Mouse (Mus musculus): Measurements from ENCODE around the gene Heatr6. TPM values are rescaled to one million over a fixed set of nuclear protein-coding genes. Genes with fewer than 3 reads are reported as not detected.

Heatr6 gene
- polyA plus RNA-seq, 1 experiment, result 17.5 TPM

DNA sequence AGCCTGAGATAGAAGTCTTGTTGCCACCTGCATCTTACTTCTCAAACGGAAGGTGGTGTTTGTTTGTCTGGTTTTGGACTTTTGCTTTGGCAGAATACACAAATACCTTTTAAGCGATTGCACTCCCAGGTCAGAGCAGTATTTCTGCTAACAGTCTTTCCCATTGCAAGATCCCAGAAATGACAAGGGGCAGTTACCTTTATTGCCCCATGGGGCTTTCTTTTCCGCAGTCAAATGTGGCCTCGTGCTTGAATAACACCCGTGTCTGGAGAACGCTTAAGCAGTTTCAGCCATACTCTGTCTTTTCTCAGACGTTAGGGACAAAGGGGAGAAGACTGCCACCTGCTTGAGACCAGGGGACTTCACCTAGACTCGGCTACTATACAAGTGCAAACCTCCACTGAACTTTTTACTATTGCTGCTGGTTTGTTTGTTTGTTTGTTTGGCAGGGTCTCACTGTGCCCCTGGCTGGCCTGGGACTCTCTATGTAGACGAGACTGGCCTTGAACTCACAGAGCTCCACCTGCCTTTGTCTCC lies 65.2 kb downstream of the Heatr6 start:
- H3K4me3 ChIP-seq (ENCODE audit: insufficient read depth, low read length), result no peak overlapping the region
- H3K4me1 ChIP-seq (ENCODE audit: control insufficient read depth, insufficient read depth, low read length), result no peaks in the 10 kb centered on the region
- no peak for TF ChIP-seq CTCF (IDR thresholded peaks at IDR 0.05; ENCODE audit: low read depth, low read length)
- TF ChIP-seq POLR2A (IDR thresholded peaks at IDR 0.05; ENCODE audit: borderline replicate concordance, low read depth, low read length), result no peak
- H3K27ac ChIP-seq (ENCODE audit: insufficient read depth, low read depth, low read length), result no peak overlapping the region

DNA sequence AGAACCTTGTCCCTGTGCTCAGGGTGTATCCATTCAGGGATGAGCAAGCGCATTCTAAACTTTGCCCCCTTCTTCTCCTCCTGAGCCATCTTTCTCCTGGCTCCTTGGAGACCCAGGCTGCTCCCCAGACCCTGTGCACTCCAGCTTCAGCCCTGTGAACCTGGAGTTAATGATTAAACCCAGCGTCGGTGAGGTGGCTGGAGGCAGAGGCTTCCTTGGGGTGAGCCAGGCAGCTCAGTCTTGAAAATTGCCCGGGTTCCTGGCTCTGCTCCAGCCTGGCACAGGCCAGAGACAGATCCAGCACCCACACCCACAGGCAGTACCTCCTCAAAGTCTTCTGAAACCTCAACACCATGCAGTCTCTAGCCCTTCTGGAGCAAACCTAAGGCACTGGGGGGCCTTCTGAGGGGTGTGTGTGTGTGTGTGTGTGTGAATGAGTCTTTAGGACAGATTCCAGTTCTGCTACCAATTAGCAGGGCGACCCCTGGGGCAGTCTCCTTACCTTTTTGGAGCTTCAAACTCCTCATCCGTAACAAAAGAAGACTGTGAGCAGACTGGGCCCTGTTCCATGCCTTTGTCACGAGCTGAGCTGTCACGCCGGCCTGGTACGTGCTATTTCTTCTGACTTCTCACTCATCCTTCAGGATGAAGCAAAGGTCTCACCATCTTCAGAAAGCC lies 66.4 kb downstream of the Heatr6 start:
- Histone ChIP-seq H3K4me3 (ENCODE audit: insufficient read depth, low read length) (no peak overlapping the region), H3K27ac (ENCODE audit: insufficient read depth, low read depth, low read length) (no peak overlapping the region), H3K4me1 (ENCODE audit: control insufficient read depth, insufficient read depth, low read length) (no peaks in the 10 kb centered on the region)
- TF ChIP-seq CTCF (IDR thresholded peaks at IDR 0.05; ENCODE audit: low read depth, low read length), result no peak

DNA sequence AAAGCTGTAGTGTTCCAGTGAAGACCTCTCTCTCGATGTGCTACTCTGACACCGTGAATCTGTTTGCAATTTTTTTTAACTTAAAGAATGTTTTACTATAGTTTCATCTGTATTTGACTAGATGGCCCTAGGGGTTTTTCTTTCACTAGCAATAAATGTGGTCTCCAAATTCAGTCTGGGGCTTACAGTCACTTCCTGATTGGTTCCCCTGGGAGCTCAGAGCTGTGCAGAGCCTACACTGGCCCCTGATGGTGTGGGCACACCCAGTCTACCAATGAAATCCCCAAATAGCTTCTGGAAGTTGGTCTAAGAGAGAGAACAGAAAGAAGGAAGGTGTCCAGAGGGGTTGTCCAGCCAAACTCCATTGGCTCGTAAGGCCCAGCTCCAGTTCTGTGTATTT lies 72.6 kb downstream of the Heatr6 start:
- H3K27ac ChIP-seq (ENCODE audit: insufficient read depth, low read depth, low read length), result no peak overlapping the region
- no peaks in the 10 kb centered on the region for H3K4me1 ChIP-seq (ENCODE audit: control insufficient read depth, insufficient read depth, low read length)
- TF ChIP-seq POLR2A (IDR thresholded peaks at IDR 0.05; ENCODE audit: borderline replicate concordance, low read depth, low read length) (no peak), CTCF (IDR thresholded peaks at IDR 0.05; ENCODE audit: low read depth, low read length) (no peak)
- H3K4me3 ChIP-seq (ENCODE audit: insufficient read depth, low read length), result no peak overlapping the region

DNA sequence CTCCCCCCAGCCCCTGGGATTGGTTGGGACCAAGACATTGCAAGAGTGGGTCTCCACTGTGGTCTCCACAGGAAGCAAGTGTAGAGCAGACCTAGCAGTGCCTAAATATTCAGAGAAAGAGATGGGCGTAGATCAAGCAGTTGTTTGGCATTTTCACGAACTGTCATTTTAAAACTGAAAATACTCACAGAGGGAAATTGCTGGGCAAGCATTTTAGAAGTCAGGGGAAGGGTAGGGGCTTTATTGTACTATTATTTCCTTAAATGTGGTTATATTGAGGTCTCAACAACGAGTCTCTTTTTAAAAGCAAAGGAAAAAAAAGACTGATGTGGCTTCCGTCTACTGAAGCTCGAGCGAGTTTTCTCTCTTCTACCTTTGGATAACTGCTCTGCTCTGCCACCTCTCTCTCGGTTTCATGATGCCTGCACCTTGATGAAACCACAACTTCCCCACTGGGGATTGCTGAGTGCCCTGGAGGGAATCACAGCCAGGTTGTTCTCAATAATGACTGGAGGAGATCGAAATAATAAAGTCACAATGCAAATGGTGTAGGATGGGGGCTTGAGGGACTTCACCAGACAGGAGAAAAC lies 75.2 kb downstream of the Heatr6 start:
- no peak for TF ChIP-seq CTCF (IDR thresholded peaks at IDR 0.05; ENCODE audit: low read depth, low read length)
- TF ChIP-seq POLR2A (IDR thresholded peaks at IDR 0.05; ENCODE audit: borderline replicate concordance, low read depth, low read length), result no peak
- Histone ChIP-seq H3K4me3 (ENCODE audit: insufficient read depth, low read length) (no peak overlapping the region), H3K27ac (ENCODE audit: insufficient read depth, low read depth, low read length) (no peak overlapping the region), H3K4me1 (ENCODE audit: control insufficient read depth, insufficient read depth, low read length) (0 out of 2 replicates have a peak, but pooled peaks cover 3% of the 10 kb centered on the region)

DNA sequence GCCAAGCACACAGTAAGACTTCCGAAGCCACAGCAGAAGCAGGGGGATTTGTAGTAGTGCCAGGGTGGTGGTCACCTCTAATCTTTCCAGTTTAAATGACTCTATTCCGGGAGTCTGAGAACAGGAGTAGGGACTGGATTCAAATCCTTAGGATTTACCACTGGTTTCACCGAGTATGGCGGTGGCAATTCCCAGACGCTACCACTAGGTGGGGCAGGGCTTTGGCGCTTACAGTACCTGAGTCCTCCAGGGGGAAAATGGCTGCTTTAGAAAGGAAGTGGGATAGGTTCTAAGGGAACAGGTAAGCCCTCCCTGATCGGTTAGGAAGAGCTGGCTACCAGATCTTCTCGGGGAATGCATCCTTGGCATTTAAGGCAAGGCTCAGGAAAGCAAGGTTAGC lies 78.9 kb downstream of the Heatr6 start:
- TF ChIP-seq POLR2A (IDR thresholded peaks at IDR 0.05; ENCODE audit: borderline replicate concordance, low read depth, low read length), result no peak
- TF ChIP-seq CTCF (IDR thresholded peaks at IDR 0.05; ENCODE audit: low read depth, low read length), result peak; percentile 60
- Histone ChIP-seq H3K4me3 (ENCODE audit: insufficient read depth, low read length) (no peak overlapping the region), H3K27ac (ENCODE audit: insufficient read depth, low read depth, low read length) (no peak overlapping the region), H3K4me1 (ENCODE audit: control insufficient read depth, insufficient read depth, low read length) (peaks cover 13% of the 10 kb centered on the region)

Other genes starting within 250 kb of the Heatr6 start
- not detected in 2 replicates for gene Heatr9, start 231.5 kb upstream of the Heatr6 start, polyA plus RNA-seq (2012; ENCODE audit: insufficient read depth, insufficient read length, missing spikeins)
- 18.6 and 24.6 TPM in 2 replicates for gene Ccl5, start 223.2 kb upstream of the Heatr6 start, polyA plus RNA-seq (2012; ENCODE audit: insufficient read depth, insufficient read length, missing spikeins)
- gene Ccl9, start 175.1 kb upstream of the Heatr6 start, polyA plus RNA-seq (2012; ENCODE audit: insufficient read depth, insufficient read length, missing spikeins), result 650 and 692 TPM in 2 replicates
- 168 and 174 TPM in 2 replicates for gene Ccl6, start 160.6 kb upstream of the Heatr6 start, polyA plus RNA-seq (2012; ENCODE audit: insufficient read depth, insufficient read length, missing spikeins)
- not detected in 2 replicates for gene Rpl9-ps1, start 108.1 kb upstream of the Heatr6 start, polyA plus RNA-seq (2012; ENCODE audit: insufficient read depth, insufficient read length, missing spikeins)
- gene Ccl3, start 104.3 kb upstream of the Heatr6 start, polyA plus RNA-seq (2012; ENCODE audit: insufficient read depth, insufficient read length, missing spikeins), result 129 and 135 TPM in 2 replicates
- gene Ccl4, start 91.1 kb upstream of the Heatr6 start, polyA plus RNA-seq (2012; ENCODE audit: insufficient read depth, insufficient read length, missing spikeins), result 78.8 and 104 TPM in 2 replicates
- 530 and 532 TPM in 2 replicates for gene Wfdc17, start 49.7 kb upstream of the Heatr6 start, polyA plus RNA-seq (2012; ENCODE audit: insufficient read depth, insufficient read length, missing spikeins)
- gene Wfdc18, start 44.7 kb upstream of the Heatr6 start, polyA plus RNA-seq (2012; ENCODE audit: insufficient read depth, insufficient read length, missing spikeins), result 1.9 and 2.4 TPM in 2 replicates
- gene Wfdc21, start 6.8 kb upstream of the Heatr6 start, polyA plus RNA-seq (2012; ENCODE audit: insufficient read depth, insufficient read length, missing spikeins), result not detected in 2 replicates
- not detected in 2 replicates for gene Hnf1b, start 96.4 kb downstream of the Heatr6 start, polyA plus RNA-seq (2012; ENCODE audit: insufficient read depth, insufficient read length, missing spikeins)
- 26.3 and 27.9 TPM in 2 replicates for gene Ddx52, start 188.4 kb downstream of the Heatr6 start, polyA plus RNA-seq (2012; ENCODE audit: insufficient read depth, insufficient read length, missing spikeins)
- gene Synrg, start 210.7 kb downstream of the Heatr6 start, polyA plus RNA-seq (2012; ENCODE audit: insufficient read depth, insufficient read length, missing spikeins), result 19.5 and 26.9 TPM in 2 replicates

Data from bone marrow macrophage, adult 2 months (primary cell).